Mouse (Mus musculus) kidney, adult 11 months (tissue): ENCODE results near the gene Srp14.

Experiments
- DNase-seq: peaks from one replicate; pipeline ENCODE4 v3.0.0; 2022

The Srp14 gene

GRCm38 (mm10) chr2:118490241-118491091 lies 11.0 kb upstream of the Srp14 start:
- peak; percentile 75 for DNase-seq

DNA sequence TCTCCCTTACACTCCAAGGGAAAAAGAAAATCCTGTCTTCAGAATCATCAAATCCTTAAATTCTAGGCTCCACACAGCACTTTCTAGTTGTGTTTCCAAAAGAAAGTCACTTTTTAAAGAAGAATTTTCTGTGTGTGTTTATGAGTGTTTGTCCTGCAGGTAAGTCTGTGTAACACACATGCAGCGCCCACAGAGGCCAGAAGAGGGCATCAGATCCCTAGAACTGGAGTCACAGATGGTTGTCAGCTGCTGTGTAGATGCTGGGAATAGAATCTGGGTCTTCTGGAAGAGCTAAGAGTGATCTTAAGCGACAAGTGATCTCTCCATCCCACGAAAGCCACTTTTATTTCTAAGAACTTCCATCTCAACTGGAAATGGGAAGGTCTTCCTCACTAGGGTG lies 8.3 kb upstream of the Srp14 start:
- peak; percentile 21 for DNase-seq

DNA sequence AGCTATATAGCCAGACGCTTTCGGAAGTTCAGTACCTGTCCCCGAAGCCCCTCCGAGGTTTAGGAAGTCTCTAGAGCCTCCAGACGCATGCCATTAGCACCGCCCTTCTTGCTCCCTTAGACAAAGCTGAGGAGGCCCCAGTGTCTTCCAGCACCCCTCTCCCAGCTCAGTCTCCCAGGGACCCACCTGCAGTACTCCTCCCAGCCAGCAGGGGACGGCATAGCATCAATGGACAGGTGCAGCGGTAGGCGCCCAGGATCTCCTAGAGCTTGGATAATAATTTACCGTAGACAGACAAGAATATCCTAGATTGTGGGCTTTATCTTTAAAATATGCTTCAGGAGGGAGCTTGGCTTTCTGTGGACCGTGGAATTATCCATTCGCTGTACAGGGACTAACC lies 7.4 kb upstream of the Srp14 start:
- DNase-seq, result peak; percentile 67

- DNase-seq, result no peak
Measured at GRCm38 (mm10) chr2:118485415-118485814, 5.9 kb upstream of the Srp14 start.

DNA sequence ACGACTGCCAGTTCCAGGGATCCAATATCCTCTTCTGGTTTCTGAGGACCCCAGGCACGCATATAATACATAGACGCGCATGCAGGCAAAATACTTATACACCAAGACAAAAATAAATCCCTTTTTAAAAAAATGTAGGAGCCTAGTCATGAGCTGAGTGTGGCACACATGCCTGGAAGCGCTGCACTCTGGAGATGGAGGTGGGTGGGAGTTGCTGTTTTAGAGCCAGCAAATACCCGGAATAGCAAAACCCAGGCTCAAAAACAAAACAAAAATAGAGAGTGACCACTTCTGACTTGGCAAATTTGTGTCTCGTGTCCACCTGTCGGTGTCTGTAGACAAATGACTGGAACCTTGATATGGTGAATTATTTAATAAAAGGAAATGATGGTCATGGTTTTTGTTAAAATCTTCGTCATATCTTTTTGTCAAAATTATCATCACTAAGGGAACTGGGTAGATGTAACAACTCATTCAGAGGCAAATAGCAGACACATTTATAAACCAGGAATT lies 4.9 kb upstream of the Srp14 start:
- no peak for DNase-seq

DNA sequence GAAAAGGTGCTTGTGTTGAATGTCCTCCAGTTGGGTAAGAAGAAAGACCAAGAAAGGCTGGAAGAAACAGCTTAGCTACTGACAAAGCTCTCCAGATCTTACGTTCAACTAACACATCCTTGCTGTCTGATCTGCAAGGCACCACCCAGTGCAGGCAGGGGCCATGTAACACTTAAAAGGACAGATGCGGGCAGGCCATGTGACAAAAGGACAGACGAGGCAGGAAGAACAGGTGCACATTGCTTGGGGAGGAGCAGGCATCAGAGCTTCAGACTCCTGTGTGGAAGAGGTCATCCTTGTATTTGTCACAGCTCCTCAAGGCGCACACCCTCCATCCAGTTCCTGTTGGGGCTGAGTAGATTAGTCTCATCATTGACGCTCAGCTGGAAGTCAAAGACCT lies 3.5 kb upstream of the Srp14 start:
- DNase-seq, result no peak

DNA sequence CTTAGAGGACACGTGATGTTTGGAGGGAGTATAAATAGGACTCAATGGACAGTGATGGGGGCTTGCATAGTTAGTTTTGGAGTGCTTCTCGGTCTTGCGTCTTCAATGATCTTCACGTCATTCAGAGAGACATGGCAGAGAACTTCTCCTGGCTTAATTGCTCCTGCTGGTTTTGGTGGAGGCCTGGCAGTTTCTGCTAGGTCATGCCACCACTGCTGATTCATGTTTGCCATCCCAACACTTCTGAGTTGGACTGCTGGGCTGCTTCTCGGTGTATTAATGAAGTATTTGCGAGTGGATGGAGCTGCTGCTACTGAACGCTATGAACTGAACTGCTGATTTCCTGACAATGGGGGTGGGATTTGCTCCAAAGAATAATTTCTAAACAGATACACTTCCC lies 1.4 kb upstream of the Srp14 start:
- no peak for DNase-seq

GRCm38 (mm10) chr2:118478833-118479549 lies 520 bp downstream of the Srp14 start:
- no peak for DNase-seq

DNA sequence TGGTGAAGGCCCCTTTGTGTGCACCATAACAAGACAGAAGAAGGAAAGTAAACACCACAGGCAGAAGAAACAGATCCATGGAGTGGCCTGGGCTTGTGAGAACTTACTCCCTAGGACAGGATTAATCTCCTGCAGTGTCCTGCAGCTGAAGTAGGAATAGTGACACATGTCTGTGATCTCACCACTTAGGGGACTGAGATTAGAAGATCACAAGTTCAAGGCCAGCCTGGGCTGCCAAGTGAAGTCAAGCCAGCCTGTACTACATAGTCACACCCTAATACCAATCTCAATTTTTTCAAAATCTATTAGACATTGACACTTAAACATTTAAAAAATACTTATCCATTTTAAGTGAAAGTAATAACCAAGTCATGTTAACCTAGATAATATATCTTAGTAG lies 11.2 kb downstream of the Srp14 start:
- no peak for DNase-seq

- no peak for DNase-seq
Measured at GRCm38 (mm10) chr2:118466601-118467000, 12.9 kb downstream of the Srp14 start.

GRCm38 (mm10) chr2:118465894-118466293 lies 13.6 kb downstream of the Srp14 start:
- DNase-seq, result no peak

DNA sequence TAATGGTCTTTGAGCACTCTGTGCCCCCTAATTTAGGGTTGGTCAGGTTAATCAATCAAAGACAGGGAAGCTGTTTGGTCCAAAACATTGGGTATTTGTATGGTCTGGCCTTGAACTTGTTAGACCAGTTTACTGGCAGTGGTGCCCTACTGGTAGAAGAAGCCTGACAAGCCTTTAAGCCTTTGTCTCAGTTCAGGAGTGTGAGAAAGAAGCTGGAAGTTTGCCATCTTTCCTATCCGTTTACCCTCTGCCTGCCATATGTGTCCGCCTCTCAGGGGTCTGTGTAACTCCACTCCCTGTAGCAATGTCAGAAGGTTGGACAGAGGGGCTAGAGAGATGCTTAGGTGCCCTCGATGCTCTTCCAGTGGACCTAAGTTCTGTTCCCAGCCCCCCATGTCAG lies 15.1 kb downstream of the Srp14 start:
- DNase-seq, result no peak

GRCm38 (mm10) chr2:118463480-118463879 lies 16.0 kb downstream of the Srp14 start:
- DNase-seq, result no peak

DNA sequence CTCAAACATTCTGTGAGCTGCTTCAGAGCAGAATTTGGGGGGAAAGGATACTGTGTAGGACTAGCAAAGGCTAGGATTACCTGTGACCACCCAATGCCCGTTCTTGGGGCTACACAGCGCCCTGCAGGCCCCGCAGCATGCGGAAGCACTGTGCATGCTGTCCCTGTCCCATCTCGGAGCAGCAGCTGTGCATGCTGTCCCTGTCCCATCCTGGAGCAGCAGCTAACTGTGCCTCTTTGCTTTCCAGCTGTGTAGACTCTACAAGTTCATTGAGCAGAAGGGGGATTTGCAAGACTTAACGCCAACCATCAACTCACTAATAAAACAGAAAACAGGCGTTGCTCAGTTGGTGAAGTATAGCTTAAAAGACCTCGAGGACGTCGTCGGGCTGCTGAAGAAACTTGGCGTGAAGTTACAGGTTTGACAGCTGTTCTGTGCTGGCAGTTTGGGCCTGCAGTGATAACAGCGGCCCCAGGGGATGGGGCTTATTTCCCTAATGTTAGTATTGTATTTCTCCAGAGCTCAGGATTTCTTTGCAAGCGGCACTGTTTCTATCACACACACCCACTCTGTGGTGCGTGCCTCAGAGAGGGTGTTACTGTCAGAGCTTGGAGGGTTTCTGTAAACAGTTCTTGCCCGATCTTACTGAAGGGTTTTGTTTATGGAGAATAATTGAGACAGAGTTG lies 17.9 kb downstream of the Srp14 start:
- DNase-seq, result no peak

- no peak for DNase-seq
Measured at GRCm38 (mm10) chr2:118457463-118458261, 21.8 kb downstream of the Srp14 start.

DNA sequence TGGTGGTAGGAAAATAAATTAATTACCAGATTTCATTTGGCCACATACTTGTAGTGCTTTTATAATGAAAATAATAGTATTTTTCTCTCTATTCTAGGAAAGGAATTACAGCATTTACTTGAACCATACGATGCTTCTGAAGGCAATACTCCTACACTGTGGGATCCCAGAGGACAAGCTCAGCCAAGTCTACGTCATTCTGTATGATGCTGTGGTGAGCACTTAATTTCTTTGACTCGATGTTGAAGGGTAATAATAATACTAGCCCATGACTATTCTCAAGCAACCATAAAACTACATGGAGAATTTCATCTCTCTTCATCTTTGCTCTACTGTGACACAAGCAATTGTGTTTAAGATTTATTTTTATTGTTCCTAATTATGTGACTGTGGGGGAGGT lies 22.5 kb downstream of the Srp14 start:
- DNase-seq, result no peak

GRCm38 (mm10) chr2:118451056-118451455 lies 28.5 kb downstream of the Srp14 start:
- DNase-seq, result no peak

DNA sequence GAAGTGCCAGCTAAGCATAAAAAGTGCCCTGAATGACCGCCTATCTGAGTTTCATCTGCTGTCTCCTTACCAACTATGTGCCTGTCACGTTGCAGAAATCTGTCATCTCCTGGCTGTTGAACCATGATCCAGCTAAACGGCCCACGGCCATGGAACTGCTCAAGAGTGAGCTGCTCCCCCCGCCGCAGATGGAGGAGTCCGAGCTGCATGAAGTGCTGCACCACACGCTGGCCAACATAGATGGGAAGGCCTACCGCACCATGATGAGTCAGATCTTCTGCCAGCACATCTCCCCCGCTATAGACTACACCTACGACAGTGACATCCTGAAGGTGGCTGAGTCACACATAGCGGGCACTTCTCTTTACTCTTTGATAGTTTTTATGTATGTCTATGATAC lies 31.3 kb downstream of the Srp14 start:
- no peak for DNase-seq

DNA sequence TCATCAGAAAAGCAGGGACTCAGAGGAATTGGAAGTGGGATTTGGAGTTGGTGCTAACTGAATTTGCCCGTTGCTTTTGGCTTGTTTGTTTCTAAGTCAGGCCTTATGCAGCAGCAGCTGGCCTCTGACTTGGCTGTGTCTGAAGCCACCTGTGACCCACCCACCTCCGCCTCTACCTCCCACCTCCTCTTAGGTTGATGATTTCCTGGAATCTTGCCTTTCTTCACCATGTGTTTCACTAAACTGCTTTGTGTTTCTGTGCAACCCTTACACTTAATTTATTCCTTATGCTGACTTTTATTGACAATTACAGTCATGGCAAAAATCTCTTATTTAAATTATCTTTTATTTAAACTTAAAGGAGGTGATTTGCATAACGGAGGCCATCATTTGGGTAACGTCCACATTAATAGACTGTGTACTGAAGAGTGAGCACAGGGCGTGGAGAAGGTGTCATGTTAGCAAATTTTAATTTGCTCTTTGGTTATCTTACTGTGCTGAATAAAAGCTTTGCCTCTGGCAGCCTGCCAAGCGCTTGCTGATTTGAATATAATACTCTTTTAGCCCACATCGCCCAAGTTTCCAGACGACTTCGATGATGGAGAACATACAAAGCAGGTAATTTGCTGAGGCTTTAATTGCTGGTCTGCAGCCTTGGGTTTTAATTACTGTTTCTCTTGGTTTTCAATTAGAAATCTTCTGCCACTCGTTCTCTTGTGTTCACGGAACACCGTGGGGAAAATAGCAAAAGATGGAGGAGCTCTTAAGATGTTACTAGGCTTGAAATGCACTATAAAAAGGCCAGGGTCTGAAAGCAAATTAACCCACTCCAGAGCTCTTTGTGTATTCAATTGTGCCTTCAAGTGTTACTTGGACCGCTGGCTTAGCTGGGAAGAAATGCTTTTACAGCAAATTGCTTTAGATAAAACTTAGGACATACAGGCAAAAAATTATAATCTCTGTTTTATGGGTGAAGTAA lies 33.5 kb downstream of the Srp14 start:
- DNase-seq, result no peak

- no peak for DNase-seq
Measured at GRCm38 (mm10) chr2:118442723-118443122, 36.8 kb downstream of the Srp14 start.

DNA sequence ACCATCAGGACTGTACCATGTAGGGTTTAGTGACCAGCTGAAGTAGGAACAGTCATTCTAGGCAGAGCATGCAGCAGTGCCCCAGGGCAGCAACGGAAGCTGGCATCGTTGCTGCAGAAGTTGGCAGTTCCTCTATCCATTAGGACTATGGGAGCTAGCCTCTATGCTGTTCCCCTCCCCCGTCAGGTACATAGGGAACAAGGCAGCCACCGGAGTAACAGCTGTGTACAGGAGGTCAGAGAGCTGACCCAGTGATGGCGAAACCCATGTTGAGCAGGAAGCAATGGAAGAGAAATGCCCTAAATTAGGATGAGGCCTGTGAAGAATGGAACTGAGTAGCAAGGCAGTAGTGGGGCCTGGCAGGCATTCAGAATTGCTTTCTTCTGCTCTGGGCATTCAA lies 37.3 kb downstream of the Srp14 start:
- DNase-seq, result no peak
